Mouse (Mus musculus) stomach, embryonic 15.5 days (tissue): ENCODE data around the gene Lrit2. TPM values are rescaled to one million over a fixed set of nuclear protein-coding genes. Genes with fewer than 3 reads are reported as not detected.
A peak's percentile ranks its signal among the peaks of the same experiment; 100 is the strongest.

ENCODE experiments used
- ATAC-seq: fragments of 200-750 bp; cut with Nextera tagmentation; 2 replicates; pipeline ENCODE4 v1.8.0; 2017; ENCODE audit warnings: low read depth, moderate number of reproducible peaks, moderate TSS enrichment; ENCODE audit not compliant: insufficient read depth, low FRiP score
- H3K27ac ChIP-seq: fragments of 300-500 bp; sonication (generic); 2 replicates; pipeline ENCODE4 v1.5.1; 2015; ENCODE audit warnings: mild to moderate bottlenecking, inconsistent platforms
- H3K27me3 ChIP-seq: fragments of 300-500 bp; sonication (generic); replicated peaks from 2 replicates; pipeline ENCODE4 v1.6.1; 2015; ENCODE audit warnings: inconsistent platforms
- H3K36me3 ChIP-seq: fragments of 300-500 bp; sonication (generic); 2 replicates; pipeline ENCODE4 v1.6.1; 2015; ENCODE audit warnings: inconsistent platforms
- H3K4me1 ChIP-seq: fragments of 300-500 bp; sonication (generic); 2 replicates; pipeline ENCODE4 v1.6.1; 2015; ENCODE audit warnings: inconsistent platforms
- H3K4me2 ChIP-seq: fragments of 300-500 bp; sonication (generic); 2 replicates; pipeline ENCODE4 v1.6.1; 2015; ENCODE audit warnings: mild to moderate bottlenecking, inconsistent platforms
- H3K4me3 ChIP-seq: fragments of 300-500 bp; sonication (generic); replicated peaks from 2 replicates; pipeline ENCODE4 v1.5.1; 2015; ENCODE audit warnings: inconsistent platforms
- H3K9ac ChIP-seq: fragments of 300-500 bp; sonication (generic); 2 replicates; pipeline ENCODE4 v1.6.1; 2015; ENCODE audit warnings: inconsistent platforms
- H3K9me3 ChIP-seq: fragments of 300-500 bp; sonication (generic); 2 replicates; pipeline ENCODE4 v1.6.1; 2016; ENCODE audit warnings: inconsistent platforms
- WGBS: fragments of 180-500 bp; shearing (Covaris S2); methylation state at CpG from one replicate; pipeline ENCODE4 v1.1.7; 2015; 5-methylcytosine and 5-hydroxymethylcytosine counted together
- polyA plus RNA-seq: library from polyadenylated mRNA; unstranded; fragments of >200 nt; fragmentation: Nextera tagmentation; extraction: Ambion mirVana; gene quantifications from 2 replicates; pipeline ENCODE4 v1.2.1, GENCODE M21; 2015

The Lrit2 gene
- polyA plus RNA-seq, 1 experiment from 2014 or later, result not detected

DNA sequence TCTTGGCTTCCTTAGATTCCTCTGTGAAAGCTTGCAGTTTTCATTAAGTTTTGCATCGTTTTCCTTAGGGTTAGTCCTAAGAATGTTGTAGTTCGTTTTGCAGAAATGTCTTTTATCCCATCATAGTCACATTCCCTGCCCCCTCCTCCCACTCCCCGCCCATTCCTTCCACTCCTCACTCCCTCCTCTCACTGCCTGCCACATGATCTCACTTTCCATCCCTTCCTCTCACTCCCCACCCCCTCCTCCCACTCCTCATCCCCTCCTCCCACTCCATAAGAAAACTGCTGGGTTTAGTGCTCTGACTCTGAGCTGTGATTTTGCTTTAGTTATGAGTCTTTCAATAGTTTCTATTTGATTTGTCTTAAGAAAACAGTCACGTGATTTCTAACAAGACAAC, 16.0 kb downstream of the Lrit2 start:
- Histone ChIP-seq H3K4me3 (no peak overlapping the region), H3K4me1 (no peaks in the 10 kb centered on the region), H3K9ac (no peak overlapping the region), H3K36me3 (no peaks in the 10 kb centered on the region), H3K9me3 (no peaks in the 10 kb centered on the region), H3K4me2 (no peak overlapping the region), H3K27ac (no peak overlapping the region), H3K27me3 (no peaks in the 10 kb centered on the region)
- WGBS, result 26% methylated on average over 4 of the region's 4 CpGs
- ATAC-seq, result no peak

DNA sequence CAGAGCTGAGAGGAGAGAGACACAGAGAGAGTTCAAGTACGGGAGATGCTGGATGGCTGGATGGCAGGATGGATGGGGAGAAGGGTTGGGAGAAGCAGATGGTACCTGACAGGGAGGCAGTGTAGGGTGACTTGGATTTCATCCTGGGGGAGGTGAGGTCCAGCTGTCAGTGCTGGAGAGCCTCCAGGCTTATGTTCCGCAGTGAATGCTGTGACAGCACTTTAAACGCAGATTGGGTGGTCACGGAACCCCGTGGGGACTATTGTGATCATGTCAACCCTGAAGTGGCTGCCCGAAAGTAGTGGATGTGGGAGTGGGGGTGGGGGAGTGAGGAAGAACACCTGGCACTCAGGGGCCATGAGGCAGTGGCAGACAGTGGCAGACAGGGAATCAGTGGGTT, 26.7 kb downstream of the Lrit2 start:
- WGBS, result 63% methylated on average over 6 of the region's 6 CpGs
- H3K27me3 ChIP-seq, result peaks cover 22% of the 10 kb centered on the region
- H3K4me1 ChIP-seq, result no peaks in the 10 kb centered on the region; the same call in none of the 2 replicates
- H3K36me3 ChIP-seq, result no peaks in the 10 kb centered on the region
- no peak overlapping the region for H3K4me3 ChIP-seq
- H3K9me3 ChIP-seq, result no peaks in the 10 kb centered on the region
- no peak overlapping the region for H3K27ac ChIP-seq
- ATAC-seq, result no peak
- H3K9ac ChIP-seq, result no peak overlapping the region
- no peak overlapping the region for H3K4me2 ChIP-seq

DNA sequence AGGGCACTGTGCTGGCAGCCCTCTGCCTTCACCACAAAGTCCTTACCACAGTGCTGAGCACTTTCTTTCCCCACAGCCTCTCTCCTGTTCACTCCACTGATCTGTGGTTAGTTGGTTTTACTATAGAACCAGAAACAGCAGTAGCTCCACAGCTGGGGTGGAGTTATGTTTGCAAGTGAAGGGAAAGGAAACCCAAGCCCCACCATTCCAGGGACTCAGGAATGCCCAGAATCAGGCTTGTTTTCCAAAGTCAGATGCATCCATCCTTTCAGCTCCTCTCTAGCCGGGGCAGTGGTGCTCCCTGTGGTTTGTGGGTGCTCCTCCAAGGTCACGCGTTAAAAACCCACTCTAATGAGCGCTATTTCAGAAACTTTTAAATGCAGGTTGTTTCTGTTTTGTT, 27.8 kb downstream of the Lrit2 start:
- no peaks in the 10 kb centered on the region for H3K9me3 ChIP-seq
- no peaks in the 10 kb centered on the region for H3K36me3 ChIP-seq
- 62% methylated on average over 4 of the region's 4 CpGs for WGBS
- H3K27me3 ChIP-seq, result peaks cover 25% of the 10 kb centered on the region
- H3K9ac ChIP-seq, result no peak overlapping the region
- no peak overlapping the region for H3K4me3 ChIP-seq
- H3K4me2 ChIP-seq, result no peak overlapping the region
- no peak overlapping the region for H3K27ac ChIP-seq
- H3K4me1 ChIP-seq, result no peaks in the 10 kb centered on the region; the same call in none of the 2 replicates
- ATAC-seq, result no peak

DNA sequence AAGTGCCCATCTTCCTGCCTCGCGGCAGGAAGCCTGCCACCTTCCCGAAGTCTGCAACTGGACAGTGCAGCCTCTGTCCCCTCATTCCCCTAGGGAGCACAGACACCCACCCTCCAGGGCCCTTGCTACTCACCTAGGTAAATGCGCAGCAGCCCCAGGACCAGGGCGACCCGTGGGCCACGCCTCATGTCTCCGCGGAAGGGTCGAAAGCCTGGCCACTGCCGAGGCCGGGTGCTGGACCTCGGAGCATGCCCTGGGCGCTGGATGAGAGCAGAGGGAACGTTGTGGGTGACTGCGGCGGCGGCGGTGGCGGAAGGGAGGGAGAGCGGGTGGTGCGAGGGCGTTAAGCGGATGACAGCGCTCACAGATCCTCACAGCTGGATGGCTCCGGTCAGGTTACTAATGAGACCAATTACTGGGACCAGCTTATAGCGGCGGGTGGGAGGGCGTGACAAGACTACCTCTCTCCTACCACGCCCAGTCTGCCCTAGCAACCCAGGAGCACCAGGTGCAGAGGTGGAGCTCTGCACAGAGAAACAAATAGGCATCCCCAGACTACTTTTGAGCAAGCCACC, 30.3 kb downstream of the Lrit2 start, which contains the start of gene Cdhr1:
Cdhr1 (minus strand) TSS at position 392 of the 575 bp plus-strand sequence.
- Histone ChIP-seq H3K4me2 (peak within 1 kb of the TSS; percentile 50), H3K9ac (no peak within 1 kb of the TSS), H3K27ac (no peak within 1 kb of the TSS), H3K4me3 (peak within 1 kb of the TSS; percentile 21), H3K27me3 (peaks cover 25% of the 10 kb centered on the region), H3K9me3 (no peaks in the 10 kb centered on the region), H3K4me1 (no peaks in the 10 kb centered on the region; the same call in none of the 2 replicates), H3K36me3 (no peaks in the 10 kb centered on the region)
- WGBS, result 1% methylated on average over 30 of the region's 30 CpGs
- peak; percentile 68 for ATAC-seq

DNA sequence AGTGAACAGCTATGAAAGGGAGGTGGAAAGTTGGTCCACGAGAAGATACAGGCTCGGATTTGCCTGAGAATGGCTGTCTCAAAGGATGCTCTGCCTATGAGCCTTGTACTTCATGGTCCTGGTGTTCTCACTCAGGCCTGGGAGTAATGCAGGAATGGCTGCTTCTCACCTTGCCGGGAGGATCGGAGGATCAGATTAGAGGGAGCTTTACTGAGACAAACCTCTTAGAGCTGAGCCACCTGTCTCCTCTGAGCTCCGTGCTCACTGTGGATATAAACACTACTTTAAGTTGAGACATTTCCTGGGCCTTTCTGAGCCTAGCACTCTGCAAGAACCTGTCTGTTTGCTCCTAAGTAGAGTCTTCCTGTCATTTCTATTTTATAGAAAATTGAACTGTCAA, 33.8 kb downstream of the Lrit2 start:
- ATAC-seq, result no peak
- no peak overlapping the region for H3K4me2 ChIP-seq
- 56% methylated on average over 5 of the region's 5 CpGs for WGBS

DNA sequence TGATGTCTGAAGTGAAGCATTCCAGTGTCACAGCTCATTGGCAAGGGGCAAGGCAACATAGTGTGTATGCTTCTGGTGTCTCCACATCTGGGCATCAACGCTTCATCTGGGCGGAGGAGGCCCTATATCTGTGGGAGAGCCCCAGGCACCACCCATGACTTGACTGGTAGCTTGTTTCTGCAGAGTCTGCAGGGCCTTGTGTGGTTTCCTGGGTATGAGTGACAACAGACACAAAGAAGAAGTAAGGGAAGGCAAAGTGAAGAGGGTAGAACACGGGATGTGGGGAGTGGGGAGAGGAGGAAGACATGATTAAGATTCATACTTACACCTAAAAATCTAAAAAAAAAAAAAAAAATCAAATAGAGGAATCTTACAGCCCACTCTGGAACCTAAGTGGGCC, 34.8 kb downstream of the Lrit2 start:
- ATAC-seq, result no peak
- Histone ChIP-seq H3K27ac (no peak overlapping the region), H3K36me3 (no peaks in the 10 kb centered on the region), H3K27me3 (peaks cover 19% of the 10 kb centered on the region), H3K4me3 (no peak overlapping the region), H3K4me2 (no peak overlapping the region), H3K9me3 (no peaks in the 10 kb centered on the region), H3K9ac (no peak overlapping the region), H3K4me1 (no peaks in the 10 kb centered on the region; the same call in none of the 2 replicates)
- 68% methylated on average over 3 of the region's 3 CpGs for WGBS

More for the DNA sequence above, 33.8 kb downstream of the Lrit2 start:
- H3K9me3 ChIP-seq, result no peaks in the 10 kb centered on the region
- no peaks in the 10 kb centered on the region for H3K36me3 ChIP-seq
- H3K27me3 ChIP-seq, result peaks cover 25% of the 10 kb centered on the region
- no peak overlapping the region for H3K9ac ChIP-seq
- H3K4me1 ChIP-seq, result no peaks in the 10 kb centered on the region; the same call in none of the 2 replicates
- H3K4me3 ChIP-seq, result no peak overlapping the region
- H3K27ac ChIP-seq, result no peak overlapping the region

DNA sequence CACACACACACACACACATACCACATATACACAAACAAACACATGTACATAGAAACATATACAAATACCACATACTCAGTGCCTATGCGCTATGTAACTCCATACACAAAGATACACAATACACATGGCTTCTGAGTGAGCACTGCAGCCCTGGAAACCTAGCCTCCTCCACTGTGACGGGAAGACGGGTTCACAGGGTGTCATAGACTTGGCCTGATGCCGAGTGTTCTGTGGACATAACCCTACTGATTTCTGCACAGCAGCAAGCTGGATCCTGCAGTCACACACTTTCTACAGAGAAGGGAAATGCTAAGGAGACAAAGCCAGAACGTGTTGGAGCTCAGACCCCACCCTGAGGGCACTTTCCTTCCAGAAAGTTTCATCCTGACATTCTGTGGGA, 37.0 kb downstream of the Lrit2 start:
- Histone ChIP-seq H3K9ac (no peak overlapping the region), H3K36me3 (no peaks in the 10 kb centered on the region), H3K27me3 (no peaks in the 10 kb centered on the region), H3K4me1 (no peaks in the 10 kb centered on the region), H3K9me3 (no peaks in the 10 kb centered on the region), H3K4me3 (no peak overlapping the region), H3K4me2 (no peak overlapping the region), H3K27ac (no peak overlapping the region)
- WGBS, result 29% methylated on average over 5 of the region's 5 CpGs
- ATAC-seq, result 0 out of 2 replicates have a peak, but pooled peaks have one; percentile 35

DNA sequence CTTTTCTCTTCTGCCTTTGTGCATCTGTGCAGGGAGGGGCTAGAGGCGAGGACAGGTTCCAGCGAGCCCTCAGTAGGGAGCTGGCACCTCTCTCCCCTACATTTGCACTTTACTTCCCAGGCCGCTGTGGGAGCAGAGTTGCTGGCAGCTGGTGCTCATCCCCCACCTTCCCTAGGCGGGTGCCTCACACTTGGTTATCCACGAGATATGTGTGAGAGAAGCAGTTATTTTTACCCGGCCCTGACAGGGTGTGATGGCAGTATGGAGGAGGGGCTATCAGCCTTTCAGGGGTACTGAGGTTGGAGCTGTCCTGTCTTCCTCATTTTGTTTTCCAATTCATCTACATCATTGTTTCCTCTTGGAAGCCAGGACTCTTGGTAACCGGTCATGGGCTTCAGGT, 38.1 kb downstream of the Lrit2 start:
- ATAC-seq, result no peak
- Histone ChIP-seq H3K27me3 (no peaks in the 10 kb centered on the region), H3K4me1 (no peaks in the 10 kb centered on the region), H3K9me3 (no peaks in the 10 kb centered on the region), H3K27ac (no peak overlapping the region), H3K36me3 (no peaks in the 10 kb centered on the region), H3K9ac (no peak overlapping the region), H3K4me3 (no peak overlapping the region), H3K4me2 (no peak overlapping the region)
- 23% methylated on average over 7 of the region's 7 CpGs for WGBS

DNA sequence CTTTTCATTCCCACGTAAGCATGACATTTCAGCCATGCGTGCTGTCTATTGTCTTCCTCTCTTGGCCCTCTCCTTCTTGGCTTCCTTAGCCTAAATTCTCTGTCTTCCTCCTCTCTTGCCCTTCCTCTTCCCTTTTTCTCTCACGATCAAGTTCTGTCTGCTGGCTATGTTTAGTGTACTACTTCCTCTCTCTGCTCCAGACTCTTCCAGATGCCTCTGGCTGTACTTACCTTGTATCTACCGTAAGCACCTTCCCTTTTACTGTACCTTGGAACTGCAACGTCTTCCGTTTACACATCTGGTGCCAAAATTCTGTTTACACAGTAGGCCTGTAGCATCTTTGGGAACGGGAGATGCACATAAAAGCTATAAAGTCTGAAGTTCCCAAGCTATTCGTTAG, 41.7 kb downstream of the Lrit2 start:
- Histone ChIP-seq H3K9me3 (no peaks in the 10 kb centered on the region), H3K4me3 (no peak overlapping the region), H3K27ac (no peak overlapping the region), H3K9ac (no peak overlapping the region), H3K36me3 (no peaks in the 10 kb centered on the region), H3K4me2 (no peak overlapping the region), H3K27me3 (no peaks in the 10 kb centered on the region), H3K4me1 (no peaks in the 10 kb centered on the region)
- no peak for ATAC-seq
- 63% methylated on average over 8 of the region's 8 CpGs for WGBS

DNA sequence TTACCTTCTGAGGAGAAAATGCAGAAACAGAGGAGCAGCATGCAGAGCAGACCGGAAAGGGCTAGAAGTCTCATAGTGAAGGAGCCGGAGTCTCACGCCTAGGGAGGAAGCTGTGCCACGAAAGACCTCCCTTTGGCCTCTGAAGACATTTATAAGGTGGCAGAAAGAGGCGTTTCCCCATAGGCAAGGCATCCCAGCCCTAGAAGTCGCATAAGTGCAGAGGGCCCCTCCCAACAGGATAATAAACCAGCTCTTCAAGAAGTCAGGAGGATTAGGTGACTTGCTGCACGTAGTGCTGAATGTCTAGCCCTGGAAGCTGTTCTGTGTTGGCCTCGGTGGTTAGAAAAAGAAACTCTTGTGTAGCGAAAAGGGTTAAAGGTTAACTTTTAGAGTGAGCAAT, 42.2 kb downstream of the Lrit2 start:
- H3K4me2 ChIP-seq, result no peak overlapping the region
- no peak overlapping the region for H3K27ac ChIP-seq
- H3K4me1 ChIP-seq, result no peaks in the 10 kb centered on the region
- H3K27me3 ChIP-seq, result no peaks in the 10 kb centered on the region
- H3K36me3 ChIP-seq, result no peaks in the 10 kb centered on the region
- H3K9me3 ChIP-seq, result no peaks in the 10 kb centered on the region
- WGBS, result 33% methylated on average over 9 of the region's 9 CpGs
- no peak for ATAC-seq
- no peak overlapping the region for H3K4me3 ChIP-seq
- no peak overlapping the region for H3K9ac ChIP-seq

DNA sequence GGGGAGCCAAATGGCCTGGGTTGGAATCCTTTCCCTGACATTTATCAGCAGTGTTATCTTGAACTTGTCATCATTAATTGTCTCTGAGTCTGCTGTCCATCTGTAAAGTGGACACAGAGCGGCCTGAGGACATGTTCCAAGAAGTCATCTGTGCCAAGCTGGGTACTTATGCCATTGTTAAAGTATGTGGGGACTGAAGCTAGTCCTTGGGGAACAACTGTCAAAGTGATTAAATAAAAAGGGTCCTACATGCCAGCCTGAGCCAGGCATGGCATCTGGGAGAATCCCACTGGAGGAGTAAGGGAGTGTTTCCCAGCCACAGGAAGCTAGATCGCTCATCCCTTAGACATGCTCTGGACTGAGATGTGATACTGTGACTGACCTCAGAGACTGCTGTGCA, 42.7 kb downstream of the Lrit2 start:
- no peak overlapping the region for H3K4me3 ChIP-seq
- no peaks in the 10 kb centered on the region for H3K36me3 ChIP-seq
- H3K4me1 ChIP-seq, result no peaks in the 10 kb centered on the region
- H3K9ac ChIP-seq, result no peak overlapping the region
- no peaks in the 10 kb centered on the region for H3K9me3 ChIP-seq
- no peaks in the 10 kb centered on the region for H3K27me3 ChIP-seq
- WGBS, result 66% methylated on average over 2 of the region's 2 CpGs
- no peak overlapping the region for H3K27ac ChIP-seq
- ATAC-seq, result no peak
- no peak overlapping the region for H3K4me2 ChIP-seq

DNA sequence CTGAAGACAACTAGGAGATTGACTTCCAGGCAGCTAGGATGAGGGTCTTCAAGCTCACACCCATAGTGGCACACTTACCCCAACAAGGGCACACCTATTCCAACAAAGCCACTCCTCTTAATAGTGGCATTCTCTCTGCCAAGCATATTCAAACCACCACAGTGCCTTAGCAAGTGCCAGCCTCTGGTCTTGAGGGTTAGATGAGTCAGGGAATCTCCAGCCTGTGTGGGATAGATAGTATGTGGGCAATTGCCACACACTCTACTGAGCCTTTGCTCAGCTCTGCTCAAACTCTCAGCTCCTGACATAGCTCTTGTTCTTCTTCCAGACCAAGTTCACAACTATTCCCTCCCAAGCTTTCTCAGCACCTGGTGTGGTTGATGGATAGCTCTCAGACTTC, 43.6 kb downstream of the Lrit2 start:
- H3K9me3 ChIP-seq, result no peaks in the 10 kb centered on the region
- H3K27ac ChIP-seq, result no peak overlapping the region
- no peak overlapping the region for H3K4me3 ChIP-seq
- H3K27me3 ChIP-seq, result no peaks in the 10 kb centered on the region
- no peak for ATAC-seq
- H3K4me1 ChIP-seq, result no peaks in the 10 kb centered on the region
- H3K9ac ChIP-seq, result no peak overlapping the region
- no peaks in the 10 kb centered on the region for H3K36me3 ChIP-seq
- H3K4me2 ChIP-seq, result no peak overlapping the region

DNA sequence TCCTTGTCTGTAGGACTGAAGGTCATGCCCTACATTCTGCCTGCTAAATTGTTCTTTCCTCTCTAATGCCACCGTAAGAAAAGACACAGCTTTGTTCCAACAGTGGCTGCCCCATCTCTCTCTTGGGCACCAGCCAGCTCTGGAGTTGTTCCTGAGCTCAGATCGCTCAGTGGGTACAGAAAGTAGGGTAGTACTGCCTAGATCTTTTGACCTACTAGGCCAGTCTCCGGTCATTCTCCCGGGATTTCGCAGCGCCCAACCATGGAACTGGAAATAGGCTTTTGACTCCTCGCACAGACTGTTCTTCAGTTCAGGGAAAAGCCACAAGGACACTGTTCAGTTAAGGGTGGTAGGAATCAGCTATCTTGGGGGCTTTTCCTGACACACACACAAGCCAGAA, 45.2 kb downstream of the Lrit2 start:
- no peak for ATAC-seq
- WGBS, result 91% methylated on average over 7 of the region's 7 CpGs
- no peaks in the 10 kb centered on the region for H3K4me1 ChIP-seq

More for the DNA sequence above, 45.2 kb downstream of the Lrit2 start:
- H3K27ac ChIP-seq, result no peak overlapping the region
- H3K4me2 ChIP-seq, result no peak overlapping the region
- H3K4me3 ChIP-seq, result no peak overlapping the region
- H3K9ac ChIP-seq, result no peak overlapping the region
- H3K9me3 ChIP-seq, result no peaks in the 10 kb centered on the region
- H3K36me3 ChIP-seq, result no peaks in the 10 kb centered on the region
- no peaks in the 10 kb centered on the region for H3K27me3 ChIP-seq
